Mouse (Mus musculus): ENCODE data around the gene Adnp.

The Adnp gene

DNA sequence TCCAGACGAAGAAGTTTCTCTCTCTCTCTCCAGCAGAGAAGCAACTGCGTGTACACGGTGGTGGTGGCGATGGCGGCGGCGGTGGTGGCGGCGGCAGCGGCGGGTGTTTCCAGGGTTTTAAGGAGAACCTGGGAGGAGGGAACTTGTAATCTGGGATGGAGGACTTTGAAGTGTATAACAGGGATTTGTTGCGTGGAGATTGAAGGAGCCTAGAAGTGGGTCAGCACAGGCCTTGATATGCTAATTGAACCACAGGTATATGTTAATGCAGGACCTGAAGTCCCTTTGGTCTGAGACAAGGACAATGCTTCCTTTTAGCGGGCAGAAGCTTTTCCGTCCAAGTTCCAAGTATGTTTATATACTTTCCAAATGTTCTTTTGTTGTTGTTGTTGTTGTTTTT lies 50.6 kb downstream of the Adnp start:
- no peak for DNase-seq (ENCODE audit: low spot score)

DNA sequence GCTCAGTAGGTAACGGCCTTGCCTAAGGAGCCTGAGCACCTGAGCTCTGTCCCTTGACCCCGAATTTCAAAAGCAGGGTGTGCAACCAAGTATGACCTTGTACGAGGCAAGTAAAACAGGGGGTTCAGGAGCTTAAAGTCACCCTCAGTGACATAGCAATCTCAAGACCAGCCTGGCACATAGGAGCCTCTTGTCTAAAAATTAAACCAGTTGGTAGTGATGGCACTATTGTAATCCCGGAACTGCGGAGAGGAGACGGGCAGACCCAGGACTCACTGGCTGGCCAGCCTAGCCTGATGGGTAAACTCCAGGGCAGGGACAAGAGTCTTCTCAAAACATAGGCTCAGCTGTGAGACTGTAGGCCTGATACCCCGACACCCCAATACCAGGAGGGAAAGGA lies 51.2 kb downstream of the Adnp start:
- no peak for DNase-seq (ENCODE audit: low spot score)

- peak; percentile 63 for DNase-seq (ENCODE audit: low spot score)
These were observed 52.6 kb downstream of the Adnp start for GRCm38 (mm10) chr2:168154090-168154881.

- no peak for DNase-seq (ENCODE audit: low spot score)
These were observed 57.7 kb downstream of the Adnp start for GRCm38 (mm10) chr2:168149241-168149640.

- no peak for DNase-seq (ENCODE audit: low spot score)
These were observed 59.0 kb downstream of the Adnp start for GRCm38 (mm10) chr2:168147722-168148432.

- no peak for DNase-seq (ENCODE audit: low spot score)
These were observed 61.5 kb downstream of the Adnp start for GRCm38 (mm10) chr2:168145437-168145836.

DNA sequence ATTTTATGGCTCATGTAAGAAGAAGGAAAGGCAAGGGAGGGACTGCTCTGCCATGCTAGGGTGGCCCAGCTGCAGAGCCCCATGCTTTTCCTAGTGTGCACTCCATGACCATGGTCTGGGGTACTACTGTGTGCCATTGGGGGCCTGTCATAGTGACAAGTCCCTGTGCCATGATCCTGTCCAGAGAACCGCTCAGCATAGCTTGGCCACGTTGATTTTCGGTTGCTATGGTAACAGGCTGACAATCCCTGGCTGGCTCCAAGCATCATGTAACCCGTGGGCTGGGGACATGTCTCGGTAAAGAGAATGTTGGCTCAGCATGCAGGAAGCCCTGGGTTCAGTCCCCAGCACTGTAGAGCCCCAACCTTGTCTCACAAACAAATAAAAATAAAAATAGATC lies 63.1 kb downstream of the Adnp start:
- DNase-seq (ENCODE audit: low spot score), result no peak

DNA sequence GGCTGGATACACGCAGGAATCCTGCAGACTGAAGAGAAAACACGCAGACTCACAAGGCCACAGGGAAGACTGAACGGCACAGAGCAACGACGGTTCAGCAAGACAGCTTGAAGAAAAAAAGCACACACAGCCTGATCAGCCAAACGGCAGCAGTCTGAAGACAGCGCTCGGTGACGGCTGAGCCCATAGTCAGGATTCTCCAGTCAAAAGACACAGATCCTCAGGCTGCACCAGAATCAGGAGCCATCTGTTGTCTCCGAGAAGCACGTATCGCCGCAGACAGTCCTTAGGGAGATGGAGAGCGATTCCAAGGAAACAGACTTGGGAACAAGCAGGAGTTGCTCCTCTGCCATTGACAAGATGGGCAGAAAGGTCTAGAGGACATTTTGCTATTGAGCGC lies 69.8 kb downstream of the Adnp start:
- DNase-seq (ENCODE audit: low spot score), result no peak

Data from ovary, postnatal 10 days (tissue).